10 mouse cellular contexts compared by ENCODE assay signal in the genomic region with DNA sequence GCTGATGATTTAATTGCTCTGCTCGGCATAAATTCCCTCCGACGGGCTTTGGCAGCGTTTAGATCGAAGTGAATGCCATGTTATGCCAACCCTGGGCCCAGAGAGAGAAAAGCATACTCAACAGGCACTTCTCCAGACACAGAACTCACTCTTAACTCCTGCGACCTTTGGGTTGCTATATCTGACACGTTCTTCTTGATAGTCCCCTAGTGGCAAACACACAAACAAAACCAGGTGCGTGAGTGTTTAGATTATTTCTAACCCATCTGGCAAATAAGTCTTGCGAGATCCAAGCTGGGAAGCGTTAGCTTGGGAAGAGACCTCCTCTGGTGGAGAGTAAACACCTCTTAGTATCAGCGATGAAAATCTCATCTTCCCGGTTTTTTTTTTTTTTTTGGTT. TPM values are rescaled to one million over a fixed set of nuclear protein-coding genes. Genes with fewer than 3 reads are reported as not detected.
DNase-seq lines count a peak whose midpoint lies in the region; ATAC-seq lines count a peak whose summit lies in the region.
"Had no signal": no experiment of that assay in that cellular context is flagged by ENCODE, and none has a peak within 500 bp of the region (broad histone marks: within the 10 kb centered on the region; RNA-seq: fewer than 3 reads in every experiment).

No protein-coding gene starts in this region.

- WGBS in heart, embryonic 10.5 days, result 11% methylated on average over 12 of the region's 12 CpGs
- 14% methylated on average over 12 of the region's 12 CpGs for WGBS in forebrain, embryonic 15.5 days
- 10% methylated on average over 12 of the region's 12 CpGs for WGBS in midbrain, embryonic 12.5 days

- peak overlapping the region; percentile 99 for H3K4me2 ChIP-seq in forebrain, embryonic 15.5 days (replicated peaks)
- peak overlapping the region; percentile 96 for H3K4me2 ChIP-seq in midbrain, embryonic 12.5 days (replicated peaks)

- no peaks in the 10 kb centered on the region for H3K36me3 ChIP-seq in heart, embryonic 10.5 days
- H3K36me3 ChIP-seq in forebrain, embryonic 15.5 days, result no peaks in the 10 kb centered on the region
- no peaks in the 10 kb centered on the region for H3K36me3 ChIP-seq in midbrain, embryonic 12.5 days

- no peak overlapping the region for H3K27ac ChIP-seq in heart, embryonic 10.5 days
- no peak overlapping the region for H3K27ac ChIP-seq in forebrain, embryonic 15.5 days (replicated peaks)
- H3K27ac ChIP-seq in midbrain, embryonic 12.5 days (replicated peaks), result no peak overlapping the region
- H3K27ac ChIP-seq: macrophage had no signal

- H3K27me3 ChIP-seq in heart, embryonic 10.5 days (ENCODE audit: insufficient read depth, poor library complexity, severe bottlenecking), result peaks cover 58% of the 10 kb centered on the region
- H3K27me3 ChIP-seq in forebrain, embryonic 15.5 days, result 0 out of 2 replicates have a peak, but pooled peaks cover 4% of the 10 kb centered on the region
- H3K27me3 ChIP-seq in midbrain, embryonic 12.5 days, result peaks cover 58% of the 10 kb centered on the region

- peak overlapping the region; percentile 66 for H3K4me3 ChIP-seq in heart, embryonic 10.5 days
- peak overlapping the region; percentile 58 for H3K4me3 ChIP-seq in forebrain, embryonic 15.5 days
- peak overlapping the region; percentile 59 for H3K4me3 ChIP-seq in midbrain, embryonic 12.5 days

- no peak for DNase-seq in heart, embryonic 10.5 days (ENCODE audit: low spot score)
- DNase-seq in heart, postnatal 36 days, result no peak
- DNase-seq in Muller cell, postnatal 12 days (ENCODE audit: inconsistent ontology term), result peak; percentile 16
- no peak for DNase-seq in spleen, postnatal 10 days (ENCODE audit: low spot score in 2 of 2)
- DNase-seq in cerebellum, adult 18-20 months, result no peak

- ATAC-seq in forebrain, embryonic 15.5 days (replicated peaks), result no peak
- no peak for ATAC-seq in midbrain, embryonic 12.5 days (ENCODE audit: low FRiP score, low read depth)
- ATAC-seq in erythroid progenitor cell, adult 5-6 weeks (replicated peaks; ENCODE audit: low FRiP score, poor library complexity, severe bottlenecking), result no peak

- H3K9me3 ChIP-seq in heart, embryonic 10.5 days, result no peaks in the 10 kb centered on the region
- H3K9me3 ChIP-seq in forebrain, embryonic 15.5 days, result no peaks in the 10 kb centered on the region
- no peaks in the 10 kb centered on the region for H3K9me3 ChIP-seq in midbrain, embryonic 12.5 days

- H3K4me1 ChIP-seq in heart, embryonic 10.5 days, result peaks cover 17% of the 10 kb centered on the region
- peaks cover 19% of the 10 kb centered on the region for H3K4me1 ChIP-seq in forebrain, embryonic 15.5 days
- H3K4me1 ChIP-seq in midbrain, embryonic 12.5 days, result peaks cover 15% of the 10 kb centered on the region

- intact Hi-C loops in heart, postnatal 36 days (cut with DNase I), result no loop called here

- H3K9ac ChIP-seq in forebrain, embryonic 15.5 days (replicated peaks), result peak overlapping the region; percentile 52; the same call in 1 of the 2 replicates
- 0 out of 2 replicates have a peak overlapping the region, but pooled peaks have one; percentile 53 for H3K9ac ChIP-seq in midbrain, embryonic 12.5 days (replicated peaks)

RNA-seq across cellular contexts. Expression of gene Bmp3, which starts 1.5 kb away (rescaled TPM):
- 0.08 and 0.09 TPM in 2 replicates for polyA plus RNA-seq in heart, embryonic 10.5 days (2016; fragmentation: Nextera tagmentation; extraction: Ambion mirVana)
- total RNA-seq in heart, postnatal 36 days (2021), result under 1 TPM; 0.22 to 0.41 TPM
- 1.6 and 2.0 TPM in 2 replicates for polyA plus RNA-seq in forebrain, embryonic 15.5 days (2015; fragmentation: Nextera tagmentation; extraction: Ambion mirVana)
- 0.94 and 0.98 TPM in 2 replicates for polyA plus RNA-seq in midbrain, embryonic 12.5 days (2016; fragmentation: Nextera tagmentation; extraction: Ambion mirVana)
- not detected in 2 replicates for total RNA-seq in erythroid progenitor cell, adult 5-6 weeks (2015; ENCODE audit: low replicate concordance)
- not detected in 2 replicates for total RNA-seq in erythroid progenitor cell, adult 5-6 weeks (2017; ENCODE audit: low replicate concordance)
- polyA plus RNA-seq: C2C12, macrophage had no signal
